Mouse (Mus musculus) heart, postnatal 0 days (tissue): ENCODE measurements at regions not wholly inside any gene's neighbourhood (a gene's known extent, or its start where the extent isn't known, plus 50 kb on each side); places are given as distances from the start of the nearest gene placed in this dataset.

Source experiments
- CTCF ChIP-seq: IDR thresholded peaks from 2 replicates; pipeline ENCODE4 v1.5.1; 2016; ENCODE audit warnings: antibody characterized with exemption, control low read depth, low read depth
- EP300 ChIP-seq: IDR thresholded peaks from 2 replicates; pipeline ENCODE4 v1.6.1; 2016; ENCODE audit warnings: antibody characterized with exemption, low read depth

DNA sequence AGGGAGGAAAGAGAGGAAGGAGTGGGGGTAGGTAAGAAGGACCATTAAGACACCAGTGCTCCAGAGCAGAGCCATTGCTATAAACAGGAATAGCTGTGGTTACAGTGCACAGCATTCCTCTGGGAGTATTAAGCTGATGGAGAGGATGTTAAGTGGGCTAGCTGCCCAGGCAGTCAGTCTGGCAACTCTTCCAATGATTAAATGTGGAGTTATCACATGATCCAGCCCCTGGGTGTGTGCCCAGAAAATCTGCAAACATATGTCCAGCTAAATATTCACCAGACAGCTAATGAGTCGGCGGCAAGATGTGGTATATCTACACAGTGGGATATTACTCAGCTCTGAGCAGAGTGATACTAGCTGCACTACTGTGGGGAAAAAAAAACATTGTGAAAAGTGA is 229.7 kb downstream of the Ankrd50 start:
- no peak for TF ChIP-seq CTCF
- TF ChIP-seq EP300: peak; percentile 33; the same call in 1 of the 2 replicates
